Mouse (Mus musculus): Measurements from ENCODE around the gene Meig1. TPM values are rescaled to one million over a fixed set of nuclear protein-coding genes. Genes with fewer than 3 reads are reported as not detected.

The Meig1 gene
- polyA plus RNA-seq (2012) = not detected in 2 replicates

GRCm38 (mm10) chr2:3422548-3422947 lies at the start of gene Meig1:
Meig1 (minus strand) TSS chr2:3422648.

DNA sequence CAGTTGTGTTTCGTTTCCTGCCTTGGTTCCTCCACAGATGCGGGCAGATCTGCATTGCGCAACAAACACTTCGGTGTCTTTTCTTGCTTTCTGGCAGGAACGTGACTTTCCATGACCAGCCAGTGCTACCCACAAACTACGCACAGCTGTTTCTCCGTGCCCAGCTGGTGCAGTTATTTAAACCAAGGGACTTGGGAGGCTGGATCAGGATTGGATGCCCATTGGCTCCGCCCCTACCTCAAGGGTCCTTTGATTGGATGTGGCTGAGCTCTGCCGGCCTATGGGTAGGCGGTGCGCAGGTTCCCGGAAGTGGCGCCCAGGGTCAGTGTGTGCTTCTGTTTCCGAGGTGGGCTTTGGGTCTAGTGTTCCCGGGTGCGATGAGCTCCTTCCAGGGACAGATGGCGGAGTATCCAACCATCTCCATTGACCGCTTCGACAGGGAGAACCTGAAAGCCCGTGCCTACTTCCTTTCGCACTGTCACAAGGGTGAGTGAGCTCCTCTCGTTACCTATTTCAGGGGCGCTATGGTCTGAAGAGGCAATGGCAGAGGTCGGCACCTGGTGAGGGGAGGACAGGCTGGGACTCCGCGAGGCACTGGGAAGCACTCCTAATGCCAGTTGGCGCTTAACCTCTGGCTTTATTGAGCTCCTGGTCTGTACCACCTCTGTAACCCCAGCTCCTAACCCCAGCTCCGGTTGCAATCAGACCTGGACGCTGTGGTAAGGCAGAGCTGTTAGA lies 1.6 kb upstream of the Meig1 start, which contains the start of gene Dclre1c:
Dclre1c (plus strand) TSS at position 291 of the 738 bp plus-strand sequence.

DNA sequence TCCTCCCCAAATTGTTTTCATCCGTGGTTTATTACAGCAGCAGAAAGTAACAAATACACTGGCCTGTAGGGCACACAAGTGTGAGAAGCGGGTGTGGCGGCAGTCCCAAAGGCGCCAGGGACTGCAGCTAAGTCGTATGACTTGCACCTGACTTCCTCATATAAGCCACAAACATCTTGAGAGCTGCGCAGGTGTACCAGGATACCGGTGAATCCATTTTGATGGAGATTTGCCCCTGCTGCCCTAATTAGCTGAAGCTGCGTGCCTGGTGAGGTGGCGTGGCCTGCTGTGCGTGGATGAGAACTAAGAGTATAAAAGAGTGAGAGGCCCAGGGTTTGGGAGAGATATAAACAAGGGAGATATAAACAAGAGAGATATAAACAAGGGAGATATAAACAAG lies 25.3 kb downstream of the Meig1 start, which contains the start of gene Olah:
Olah (minus strand) TSS at position 101 of the 400 bp plus-strand sequence.

Other genes starting within 250 kb of the Meig1 start
- gene Nmt2, start 138.4 kb downstream of the Meig1 start, polyA plus RNA-seq (2012) = 10.3 and 20.5 TPM in 2 replicates
- gene Rpp38, start 90.0 kb downstream of the Meig1 start, polyA plus RNA-seq (2012) = 0.41 and 0.76 TPM in 2 replicates
- gene Acbd7, start 86.5 kb downstream of the Meig1 start, polyA plus RNA-seq (2012) = not detected in 2 replicates
- 0.12 TPM in 1 of 2 replicates, not detected in the other for gene Olah, start 25.4 kb downstream of the Meig1 start, polyA plus RNA-seq (2012)
- 0.67 and 1.2 TPM in 2 replicates for gene Dclre1c, start 1.5 kb upstream of the Meig1 start, polyA plus RNA-seq (2012)
- gene Suv39h2, start 52.4 kb upstream of the Meig1 start, polyA plus RNA-seq (2012) = 4.5 TPM in 2 replicates
- gene Gm45902, start 90.1 kb upstream of the Meig1 start, polyA plus RNA-seq (2012) = 2.4 and 2.5 TPM in 2 replicates
- 6.8 and 8.0 TPM in 2 replicates for gene Hspa14, start 90.2 kb upstream of the Meig1 start, polyA plus RNA-seq (2012)
- gene Cdnf, start 90.4 kb upstream of the Meig1 start, polyA plus RNA-seq (2012) = 0.04 and 0.07 TPM in 2 replicates
- gene Fam107b, start 147.8 kb upstream of the Meig1 start, polyA plus RNA-seq (2012) = 1,227 and 1,368 TPM in 2 replicates

All from megakaryocyte-erythroid progenitor cell, adult 5 weeks (primary cell).